Mouse (Mus musculus) frontal cortex, postnatal 36 days (tissue): Measurements from ENCODE around the gene 1700020D05Rik.

ENCODE experiments used
- DNase-seq, 2 experiments: peaks; one replicate each; pipeline ENCODE4 v3.0.0; 2022; ENCODE audit warnings: low spot score in 2 of 2

1700020D05Rik gene

DNA sequence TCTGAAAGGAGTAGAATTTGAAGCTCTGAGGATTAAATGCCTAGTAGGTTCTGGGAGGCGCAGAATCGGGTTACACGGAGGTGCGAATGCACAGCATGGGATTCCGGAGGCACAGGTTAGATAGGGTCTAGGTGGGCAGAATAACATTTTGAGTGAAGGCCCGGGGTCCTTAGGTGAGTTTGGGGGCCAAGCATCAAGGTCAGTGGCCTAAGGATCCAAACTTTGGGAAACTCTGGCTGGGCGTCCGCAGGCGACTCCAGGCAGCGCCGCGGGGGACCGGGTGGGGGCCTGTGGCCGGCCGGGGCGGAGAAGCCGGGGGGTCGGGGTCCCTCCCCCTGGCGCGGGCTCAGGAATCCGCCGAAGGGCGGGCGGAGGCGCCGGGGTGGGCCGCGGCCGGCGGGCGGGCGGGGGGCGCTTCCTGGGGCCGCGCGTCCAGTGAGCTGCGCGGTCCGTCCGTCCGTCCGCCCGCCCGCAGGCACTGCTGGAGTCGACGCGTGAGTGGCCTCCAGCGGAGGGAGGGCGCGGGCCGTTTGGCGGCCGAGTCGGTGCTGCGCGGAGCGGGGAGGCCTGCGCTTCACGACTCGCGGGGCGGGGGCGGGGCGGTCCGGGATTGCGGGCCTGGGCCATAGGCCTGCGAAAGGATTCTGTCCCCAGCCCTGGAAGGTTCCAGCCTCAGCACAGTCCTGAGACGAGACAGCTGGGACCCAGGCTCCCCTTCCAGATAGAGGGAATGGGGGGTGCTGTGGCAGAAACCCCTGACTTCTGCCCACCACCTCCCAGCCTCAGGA is 29.1 kb downstream of the 1700020D05Rik start:
- DNase-seq: no peak

DNA sequence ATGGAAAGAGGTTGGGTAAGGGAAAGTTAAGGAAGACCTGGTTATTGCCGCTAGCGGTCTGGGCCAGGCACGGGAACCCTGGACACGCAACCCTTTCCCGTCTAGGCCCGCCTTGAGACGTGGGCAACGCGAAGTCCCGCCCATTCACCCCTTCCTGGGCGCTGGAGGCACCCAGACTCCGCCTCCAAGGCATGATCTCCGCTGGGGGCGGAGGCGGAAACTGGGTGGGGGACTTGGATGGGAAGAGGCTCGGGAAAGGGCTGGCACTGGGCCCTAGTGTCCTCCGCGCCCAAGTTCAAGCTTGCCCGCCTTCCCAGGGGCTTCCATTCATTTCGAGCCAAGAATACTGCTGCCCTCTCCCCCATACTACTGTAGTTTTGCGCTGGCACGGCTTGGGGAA is 29.9 kb downstream of the 1700020D05Rik start, which contains the start of gene Efemp2:
TSS of gene Efemp2 (plus strand) at position 235 of the 400 bp plus-strand sequence.
- DNase-seq: peak; percentile 56 to 60

DNA sequence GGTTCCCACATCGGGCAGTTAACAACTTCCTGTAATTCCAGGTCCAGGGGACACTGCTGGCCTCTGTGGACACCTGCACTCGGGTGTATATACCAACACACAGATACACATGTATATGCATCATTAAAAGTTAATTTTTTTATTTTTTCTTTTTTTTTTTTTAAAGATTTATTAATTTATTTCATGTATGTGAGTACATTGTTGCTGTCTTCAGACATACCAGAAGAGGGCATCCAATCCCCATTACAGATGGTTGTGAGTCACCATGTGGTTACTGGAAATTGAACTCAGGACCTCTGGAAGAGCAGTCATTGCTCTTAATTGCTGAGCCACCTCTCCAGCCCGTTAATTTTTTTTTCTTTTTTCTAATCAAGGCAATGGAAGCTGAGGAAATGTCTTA is 30.7 kb downstream of the 1700020D05Rik start:
- DNase-seq: no peak

DNA sequence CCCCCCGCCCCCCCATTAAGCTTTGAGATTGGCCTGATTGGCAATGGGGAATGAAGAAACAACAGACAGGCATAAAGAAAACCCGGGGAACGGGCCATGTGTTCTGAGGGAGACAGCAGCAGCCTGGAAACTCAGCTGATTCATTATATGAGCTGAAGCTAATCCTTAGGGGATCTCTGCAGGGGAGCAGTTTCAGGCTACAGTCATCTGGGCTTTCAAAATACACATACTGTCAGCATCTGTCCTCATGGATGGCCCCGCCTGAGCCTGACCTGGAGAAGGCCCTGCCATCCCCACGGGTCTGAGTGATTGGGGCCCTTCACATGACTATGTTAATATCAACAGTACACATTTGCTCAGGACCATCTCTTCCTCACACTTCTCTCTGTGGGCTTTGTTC is 31.7 kb downstream of the 1700020D05Rik start:
- no peak for DNase-seq

DNA sequence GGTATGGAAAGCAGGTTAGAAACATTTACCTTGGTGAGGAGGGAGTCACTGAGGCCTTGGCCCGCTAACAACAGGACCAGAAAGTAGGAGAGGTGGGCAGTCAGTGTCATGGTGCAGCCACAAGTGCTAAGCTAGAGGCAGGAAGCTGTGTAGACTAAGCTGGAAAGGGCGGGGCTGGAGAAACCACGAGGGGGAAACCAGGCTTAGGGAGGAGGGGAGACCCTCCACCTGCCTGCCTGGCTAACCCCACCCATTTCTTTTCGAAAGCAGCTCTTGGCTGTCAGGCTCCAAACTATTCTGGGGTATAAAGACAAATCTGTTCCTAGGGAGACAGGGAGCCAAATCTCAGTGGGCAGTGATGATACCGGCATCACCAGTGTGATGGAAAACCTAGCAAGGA is 35.2 kb downstream of the 1700020D05Rik start, which contains the start of gene Ctsw:
TSS of gene Ctsw (minus strand) at position 134 of the 400 bp plus-strand sequence.
- no peak for DNase-seq

DNA sequence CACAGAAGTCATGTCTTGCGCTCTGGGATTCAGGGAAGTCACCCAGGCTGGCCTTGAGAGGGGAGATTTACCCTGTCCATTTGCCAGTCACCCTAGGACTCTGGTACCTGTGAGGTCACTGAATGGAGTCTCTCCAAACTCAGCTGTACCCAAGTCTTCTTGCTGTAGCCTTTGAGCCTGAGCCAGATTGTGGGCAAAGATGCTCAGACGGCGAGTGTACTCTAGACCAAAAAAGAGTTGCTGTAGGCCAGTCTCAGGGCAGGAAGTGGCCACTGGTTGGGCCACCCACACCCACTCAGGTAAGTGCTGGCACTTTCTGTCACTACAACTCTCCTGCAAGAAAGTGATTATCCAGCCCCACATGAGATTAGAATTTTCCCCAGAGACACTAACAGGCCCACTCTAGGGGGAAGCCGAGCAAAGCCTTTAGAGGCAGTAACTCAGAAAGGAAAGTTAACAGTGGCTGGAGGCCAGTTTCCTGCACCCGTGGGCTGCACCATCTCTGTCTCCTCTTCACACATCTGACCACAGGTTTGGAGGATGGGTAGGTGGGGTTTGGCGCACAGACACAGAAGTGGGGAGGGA is 36.6 kb downstream of the 1700020D05Rik start:
- no peak for DNase-seq

DNA sequence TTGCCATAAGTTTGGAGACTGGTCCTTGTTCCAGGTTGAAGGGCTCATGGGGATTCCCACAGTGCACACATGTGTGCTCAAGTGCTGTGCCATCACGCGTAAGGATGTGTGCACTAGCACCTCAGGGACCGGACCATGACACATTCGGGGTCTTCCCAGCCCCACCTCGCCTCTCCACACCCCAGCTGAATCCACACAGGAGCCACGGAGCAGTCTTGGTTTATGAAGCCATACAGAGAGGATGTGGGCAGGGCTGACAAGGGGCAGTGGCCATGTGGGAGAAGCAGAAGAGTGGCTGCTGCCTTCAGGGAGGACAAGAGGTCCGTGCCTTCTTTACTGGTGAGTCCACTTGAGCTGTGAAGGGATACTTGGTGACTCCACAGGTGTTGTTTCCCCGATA is 38.5 kb downstream of the 1700020D05Rik start:
- DNase-seq: no peak

DNA sequence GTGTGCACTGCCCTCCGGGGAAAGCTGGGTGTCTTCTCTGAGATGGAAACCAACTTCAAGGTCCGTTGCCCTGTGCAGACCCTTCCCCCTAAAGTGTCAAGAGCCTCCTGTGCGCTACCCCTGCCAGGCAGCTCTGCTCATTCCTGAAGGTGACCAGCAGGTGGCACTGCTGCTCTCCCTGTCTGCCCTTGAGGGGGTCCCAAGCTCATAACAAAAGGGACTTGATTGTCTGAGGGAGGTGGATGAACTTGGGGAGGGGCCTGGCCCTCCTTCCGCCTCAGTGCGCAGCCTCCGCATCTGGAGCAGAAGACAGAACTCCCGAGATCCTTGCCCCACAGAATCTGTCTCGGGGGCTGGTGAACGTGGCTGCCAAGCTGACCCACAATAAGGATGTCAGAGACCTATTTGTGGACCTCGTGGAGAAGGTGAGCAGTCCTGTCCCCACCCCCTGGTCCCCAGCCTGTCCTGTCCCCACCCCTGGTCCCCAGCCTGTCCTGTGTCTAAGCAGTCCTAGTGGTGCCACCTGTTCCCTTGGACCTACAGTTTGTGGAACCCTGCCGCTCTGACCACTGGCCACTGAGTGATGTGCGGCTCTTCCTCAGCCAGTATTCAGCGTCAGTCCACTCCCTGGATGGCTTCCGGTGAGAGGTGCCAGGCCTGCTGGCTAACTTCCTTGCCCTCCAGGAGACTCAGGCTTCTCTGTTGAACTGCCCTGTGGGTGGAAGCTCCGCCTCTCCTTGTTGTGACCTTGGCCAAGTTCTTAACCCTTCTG is 39.6 kb downstream of the 1700020D05Rik start:
- DNase-seq: no peak

DNA sequence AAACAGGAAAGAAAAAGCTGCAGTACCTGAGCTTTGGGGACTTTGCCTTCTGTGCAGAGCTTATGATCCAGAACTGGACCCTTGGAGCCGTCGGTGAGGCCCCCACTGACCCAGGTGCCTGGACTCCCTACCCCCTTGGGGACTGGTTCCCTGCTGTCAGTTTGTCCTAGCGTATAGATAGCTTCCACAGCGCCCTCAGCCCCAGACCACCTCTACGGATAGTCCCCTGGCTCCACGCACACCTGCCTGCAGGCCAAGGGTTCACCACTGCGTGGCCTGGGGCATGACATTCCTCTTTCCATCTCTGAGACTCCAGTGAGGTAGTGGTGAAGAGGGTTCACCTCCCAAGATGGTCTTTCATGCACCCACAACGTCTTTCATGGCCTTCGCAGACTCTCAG is 40.4 kb downstream of the 1700020D05Rik start:
- DNase-seq: no peak

DNA sequence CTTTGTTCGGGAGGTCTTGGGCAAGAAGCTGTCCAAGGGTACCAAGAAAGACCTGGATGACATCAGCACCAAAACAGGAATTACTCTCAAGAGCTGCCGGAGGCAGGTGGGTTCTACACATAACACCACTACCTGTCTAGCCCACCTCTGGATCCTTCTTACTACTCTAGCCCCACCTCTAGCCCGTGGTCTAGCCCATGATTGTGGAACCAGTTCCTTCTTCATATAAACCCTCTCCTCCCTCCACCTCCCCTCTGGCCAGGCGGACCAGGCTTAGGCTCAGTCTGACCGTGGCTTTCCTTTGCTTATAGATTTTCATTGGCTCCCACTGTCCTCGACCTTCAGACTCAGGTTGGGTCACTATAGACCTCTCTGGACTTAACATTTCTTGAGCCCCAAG is 42.2 kb downstream of the 1700020D05Rik start:
- no peak for DNase-seq

DNA sequence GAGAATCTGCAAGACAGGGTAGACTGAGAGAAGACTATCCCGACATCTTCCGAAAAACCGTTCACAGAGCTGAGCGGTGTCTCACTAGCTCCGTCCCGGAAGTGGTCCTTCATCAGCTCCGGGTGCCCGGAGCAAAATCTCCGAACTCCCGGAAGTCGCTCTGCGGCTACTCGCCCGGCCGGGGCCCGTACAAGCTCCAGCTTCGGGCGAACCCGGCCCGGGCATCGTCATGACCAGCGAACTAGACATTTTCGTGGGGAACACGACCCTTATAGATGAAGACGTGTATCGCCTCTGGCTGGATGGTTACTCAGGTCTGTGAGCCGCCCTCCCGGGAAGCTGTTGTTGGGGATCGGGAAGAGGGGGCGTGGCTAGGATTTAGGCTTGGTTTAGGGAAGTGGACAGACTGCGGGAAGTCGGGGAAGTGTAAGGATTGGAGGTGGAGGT is 43.1 kb downstream of the 1700020D05Rik start, which contains the start of gene Fibp:
TSS of gene Fibp (plus strand) at position 151 of the 447 bp plus-strand sequence.
- peak; percentile 85 to 92 for DNase-seq

DNA sequence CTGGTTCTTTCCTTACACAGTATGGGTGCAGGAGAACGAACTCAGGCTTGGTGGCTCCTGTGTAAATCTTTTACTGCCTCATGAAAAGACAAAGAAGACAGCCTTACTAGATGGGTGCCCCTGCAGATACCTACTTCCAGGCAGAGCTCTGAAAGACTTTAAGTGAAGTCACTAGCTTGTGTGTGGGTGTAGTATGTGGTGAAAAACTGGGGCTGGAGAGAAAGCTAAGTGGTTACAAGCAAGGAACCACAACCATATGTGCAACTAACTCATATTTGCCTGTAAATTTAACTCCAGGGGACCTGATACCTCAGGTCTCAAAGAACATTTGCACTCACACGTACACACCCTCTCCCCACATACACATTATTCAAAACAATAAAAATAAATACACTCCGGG is 43.7 kb downstream of the 1700020D05Rik start:
- no peak for DNase-seq

DNA sequence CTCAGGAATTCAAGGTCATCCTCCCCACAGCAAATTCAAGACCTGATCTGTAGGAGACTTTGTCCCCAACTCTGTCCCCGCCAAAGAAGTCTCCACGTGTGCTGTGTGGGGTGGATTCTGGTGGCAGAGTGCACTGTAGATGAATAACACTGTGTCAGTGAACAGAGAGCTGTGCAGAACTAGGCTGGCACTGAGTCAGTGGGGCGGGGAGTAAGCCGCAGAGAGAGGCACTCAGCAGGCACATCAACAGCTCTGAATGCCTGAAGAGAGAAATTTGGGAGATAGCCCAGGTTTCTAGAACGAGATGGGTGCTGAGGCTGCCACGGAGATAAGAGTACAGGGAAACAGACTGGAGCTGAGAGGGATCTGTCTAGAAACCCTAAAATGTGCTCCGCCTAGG is 44.6 kb downstream of the 1700020D05Rik start:
- DNase-seq: peak; percentile 60 to 65

DNA sequence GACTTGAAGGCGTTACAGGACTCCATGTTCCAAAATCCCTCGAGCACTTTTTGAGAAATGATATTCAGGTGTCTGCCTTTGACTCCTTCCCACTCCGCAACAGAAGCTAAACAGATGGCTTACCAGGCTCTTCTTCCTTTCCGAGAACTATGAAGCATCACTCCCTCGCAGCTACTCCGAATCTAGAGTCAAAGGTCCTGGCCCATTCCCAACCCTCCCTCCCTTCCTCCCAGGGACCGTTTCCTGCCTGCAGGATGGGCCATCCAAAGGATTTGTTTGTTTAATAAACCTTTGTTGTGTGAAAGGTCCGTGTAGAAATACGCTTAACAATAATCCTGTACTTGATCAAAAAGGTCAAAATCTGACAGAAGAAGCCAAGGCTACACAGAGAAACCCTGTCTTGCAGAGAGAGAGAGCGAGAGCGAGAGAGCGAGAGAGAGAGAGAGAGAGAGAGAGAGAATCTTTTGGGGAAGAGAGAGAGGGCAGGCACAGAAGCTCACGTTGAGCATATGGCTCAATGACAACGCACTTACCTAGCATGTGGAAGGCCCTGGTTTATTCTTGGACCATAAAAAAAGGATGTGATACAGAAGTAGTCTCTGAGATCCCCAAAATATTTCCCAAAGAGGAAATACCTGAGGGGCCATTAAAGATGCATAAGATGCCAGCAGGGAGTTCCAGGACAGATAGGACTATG is 45.7 kb downstream of the 1700020D05Rik start, which contains the start of gene Ccdc85b:
TSS of gene Ccdc85b (minus strand) at position 149 of the 697 bp plus-strand sequence.
- no peak for DNase-seq

DNA sequence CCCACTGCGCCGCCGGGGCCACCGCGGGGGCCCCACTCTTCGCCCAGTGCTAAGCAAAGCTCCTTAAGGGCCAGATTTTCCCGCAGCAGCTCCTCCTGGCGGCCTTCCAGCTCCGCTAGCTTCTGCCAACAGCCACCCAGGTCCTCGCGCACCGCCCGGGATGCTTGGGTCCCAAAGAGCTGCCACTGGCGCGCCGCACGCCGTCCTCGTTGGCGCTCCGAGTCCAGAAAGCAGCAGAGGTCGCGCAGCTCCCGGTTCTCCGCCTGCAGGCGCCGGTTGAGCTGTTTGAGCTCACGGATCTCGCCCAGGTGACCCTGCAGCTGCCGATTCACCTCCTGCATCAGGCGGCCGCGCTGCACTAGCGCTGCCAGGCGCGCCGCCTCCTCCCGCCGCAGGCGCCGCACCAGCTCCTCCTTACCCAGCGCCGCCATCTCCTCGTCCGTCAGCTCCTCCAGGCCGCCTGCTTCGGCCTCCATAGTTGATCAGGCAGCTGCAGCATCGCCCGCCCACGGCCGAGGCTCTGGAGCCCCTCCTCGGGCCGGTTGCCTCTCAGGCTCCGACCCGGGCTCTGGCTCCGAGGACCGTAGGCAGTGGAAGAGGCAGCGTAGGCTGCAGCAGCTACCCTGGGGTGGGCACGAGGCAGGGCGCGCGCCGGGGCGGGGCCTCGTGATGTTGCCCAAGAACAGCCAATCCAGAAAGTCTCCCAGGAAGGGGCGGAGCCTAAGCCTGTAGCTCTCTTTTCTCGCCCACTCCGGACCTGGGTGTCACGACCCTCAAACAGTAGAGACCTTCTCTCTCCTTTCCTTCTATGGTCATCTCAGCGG is 46.5 kb downstream of the 1700020D05Rik start:
- DNase-seq: peak; percentile 95 to 97

DNA sequence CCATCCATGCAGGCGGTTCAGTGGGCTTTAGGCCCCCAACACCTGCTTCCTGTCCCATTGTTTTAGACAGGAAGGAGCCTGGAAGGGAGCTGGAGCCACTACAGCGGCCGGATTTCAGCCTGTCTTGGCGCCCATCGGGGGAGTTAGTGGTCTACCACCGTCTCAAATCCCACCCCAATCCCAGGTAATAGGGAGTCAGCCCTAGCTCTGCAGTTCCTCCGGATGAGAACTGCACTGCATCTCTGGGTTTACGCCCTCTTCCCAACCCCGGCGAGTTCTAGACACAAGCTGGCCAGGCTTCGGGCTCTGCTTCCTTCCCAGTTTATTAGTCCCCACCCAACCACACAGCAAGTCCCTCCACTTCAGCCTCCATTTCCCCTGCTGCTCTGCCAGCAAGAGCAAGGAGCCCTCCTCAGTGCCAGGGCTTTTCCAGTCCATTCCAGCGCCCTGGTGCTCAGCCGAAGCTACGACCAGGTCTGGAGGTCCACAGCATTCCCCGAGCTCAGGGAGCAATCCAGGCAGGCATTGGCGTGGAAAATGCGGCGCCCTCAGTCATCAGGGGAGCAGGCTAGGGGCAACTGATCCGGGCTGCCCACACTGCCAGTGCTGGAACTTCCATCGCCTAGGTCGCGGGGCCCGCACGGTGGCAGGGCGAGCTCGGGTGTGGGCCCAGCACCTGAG is 47.2 kb downstream of the 1700020D05Rik start:
- no peak for DNase-seq

DNA sequence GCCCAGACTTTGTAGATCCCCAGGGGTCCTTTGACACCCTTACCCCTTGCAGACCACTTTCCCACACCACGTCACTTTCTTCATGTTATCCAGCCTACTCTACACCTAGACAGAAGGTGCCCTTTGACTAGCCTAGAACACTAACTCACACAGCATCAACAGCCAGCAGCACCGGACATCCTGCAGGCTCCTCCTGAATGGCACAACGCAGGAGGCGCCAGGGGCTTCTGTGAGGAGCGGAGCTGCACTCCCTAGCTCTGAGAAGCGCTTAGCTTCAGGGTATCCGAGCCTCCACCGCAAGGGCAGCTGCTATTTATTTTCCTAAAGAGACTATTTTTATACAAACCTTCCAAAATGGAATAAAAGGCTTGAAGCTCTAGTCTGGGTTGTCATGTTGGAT is 48.0 kb downstream of the 1700020D05Rik start:
- no peak for DNase-seq

DNA sequence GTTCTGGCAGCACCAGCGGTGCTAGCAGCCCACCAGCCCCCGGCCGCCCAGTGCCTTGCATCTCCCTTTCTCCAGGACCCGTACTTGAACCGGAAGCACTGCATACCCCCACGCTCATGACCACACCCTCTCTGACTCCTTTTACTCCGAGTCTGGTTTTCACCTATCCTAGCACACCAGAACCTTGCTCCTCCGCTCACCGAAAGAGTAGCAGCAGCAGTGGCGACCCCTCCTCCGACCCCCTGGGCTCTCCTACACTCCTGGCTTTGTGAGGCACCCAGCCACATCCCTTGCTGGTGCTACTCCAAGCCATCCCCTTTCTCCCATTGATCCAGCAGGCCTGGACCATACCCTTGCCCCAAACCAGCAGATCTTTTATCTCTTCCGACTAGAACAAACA is 48.5 kb downstream of the 1700020D05Rik start:
- DNase-seq: no peak
